Mouse (Mus musculus): ENCODE measurements around the gene 2010300C02Rik. TPM values are rescaled to one million over a fixed set of nuclear protein-coding genes. Genes with fewer than 3 reads are reported as not detected.
"Not testable (repeated sequence)": the region's sequence is repeated elsewhere in the genome, so short reads cannot be mapped to it uniquely, and the experiment has no call there.

2010300C02Rik gene
- total RNA-seq, 2 experiments from 2014 or later, result 2.9 TPM

- no peak for DNase-seq
Measured at GRCm38 (mm10) chr1:37624185-37624584, 95.7 kb downstream of the 2010300C02Rik start.

- DNase-seq, result no peak
Measured at GRCm38 (mm10) chr1:37622049-37622448, 97.8 kb downstream of the 2010300C02Rik start.

- DNase-seq, result no peak
Measured at GRCm38 (mm10) chr1:37619542-37619941, 100.3 kb downstream of the 2010300C02Rik start.

GRCm38 (mm10) chr1:37617047-37617446, 102.8 kb downstream of the 2010300C02Rik start:
- no peak for DNase-seq

GRCm38 (mm10) chr1:37616569-37616968, 103.3 kb downstream of the 2010300C02Rik start:
- no peak for DNase-seq

- DNase-seq, result no peak
Measured at GRCm38 (mm10) chr1:37615290-37616040, 104.4 kb downstream of the 2010300C02Rik start.

GRCm38 (mm10) chr1:37614836-37615235, 105.0 kb downstream of the 2010300C02Rik start:
- DNase-seq, result no peak

GRCm38 (mm10) chr1:37614130-37614529, 105.8 kb downstream of the 2010300C02Rik start:
- no peak for DNase-seq

GRCm38 (mm10) chr1:37611032-37611431, 108.9 kb downstream of the 2010300C02Rik start:
- no peak for DNase-seq

- DNase-seq, result no peak
Measured at GRCm38 (mm10) chr1:37610242-37610641, 109.6 kb downstream of the 2010300C02Rik start.

- not testable (repeated sequence) for DNase-seq
Measured at GRCm38 (mm10) chr1:37605694-37606093, 114.2 kb downstream of the 2010300C02Rik start.

GRCm38 (mm10) chr1:37603206-37603605, 116.7 kb downstream of the 2010300C02Rik start:
- DNase-seq, result no peak

- DNase-seq, result no peak
Measured at GRCm38 (mm10) chr1:37602268-37602667, 117.6 kb downstream of the 2010300C02Rik start.

- DNase-seq, result no peak
Measured at GRCm38 (mm10) chr1:37601461-37601860, 118.4 kb downstream of the 2010300C02Rik start.

GRCm38 (mm10) chr1:37600640-37601175, 119.2 kb downstream of the 2010300C02Rik start:
- DNase-seq, result no peak

GRCm38 (mm10) chr1:37598986-37599385, 120.9 kb downstream of the 2010300C02Rik start:
- DNase-seq, result no peak

- not testable (repeated sequence) for DNase-seq
Measured at GRCm38 (mm10) chr1:37594812-37595211, 125.1 kb downstream of the 2010300C02Rik start.

GRCm38 (mm10) chr1:37585809-37586480, 133.9 kb downstream of the 2010300C02Rik start:
- peak; percentile 53 for DNase-seq

GRCm38 (mm10) chr1:37583795-37584464, 136.0 kb downstream of the 2010300C02Rik start:
- DNase-seq, result no peak

- DNase-seq, result no peak
Measured at GRCm38 (mm10) chr1:37583167-37583566, 136.7 kb downstream of the 2010300C02Rik start.

GRCm38 (mm10) chr1:37579686-37580085, 140.2 kb downstream of the 2010300C02Rik start:
- DNase-seq, result no peak

GRCm38 (mm10) chr1:37572528-37573272, 147.2 kb downstream of the 2010300C02Rik start:
- DNase-seq, result no peak

Measured in adrenal gland, postnatal 10 days (tissue).